Mouse (Mus musculus): Measurements from ENCODE around the gene Prlh. TPM values are rescaled to one million over a fixed set of nuclear protein-coding genes. Genes with fewer than 3 reads are reported as not detected.

Prlh gene
- polyA plus RNA-seq (2015; fragmentation: Nextera tagmentation; extraction: Ambion mirVana), result not detected in 2 replicates

GRCm38 (mm10) chr1:90952808-90953207, at the start of gene Prlh:
Gene Prlh (plus strand): TSS chr1:90953108.

GRCm38 (mm10) chr1:90914948-90915569, 37.8 kb upstream of the Prlh start, which contains the start of gene Mlph:
Gene Mlph (plus strand): TSS chr1:90915085.

DNA sequence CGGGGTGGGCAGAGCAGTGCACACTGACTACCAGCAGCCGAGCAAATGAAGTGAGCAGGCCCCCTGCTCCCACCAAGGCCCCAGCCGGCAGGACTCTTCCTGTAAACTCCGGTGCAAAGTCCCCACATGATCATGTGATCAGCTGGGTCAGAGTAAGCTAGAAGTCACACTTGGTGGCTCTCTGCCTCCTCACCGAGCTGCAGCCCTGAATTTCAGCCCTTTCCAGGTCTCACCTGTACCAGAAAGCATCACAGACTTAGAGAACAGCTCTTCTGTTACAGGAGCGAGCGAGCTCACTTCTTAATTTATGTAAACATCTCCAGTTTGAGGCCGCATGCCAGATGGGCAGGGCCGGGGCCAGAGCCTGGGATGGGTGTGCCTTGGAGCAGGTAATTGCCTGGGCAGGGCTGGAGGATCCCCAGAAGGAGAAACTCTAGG, 16.5 kb downstream of the Prlh start, which contains the start of gene Rab17:
TSS of gene Rab17 (minus strand) at position 315 of the 438 bp plus-strand sequence.

DNA sequence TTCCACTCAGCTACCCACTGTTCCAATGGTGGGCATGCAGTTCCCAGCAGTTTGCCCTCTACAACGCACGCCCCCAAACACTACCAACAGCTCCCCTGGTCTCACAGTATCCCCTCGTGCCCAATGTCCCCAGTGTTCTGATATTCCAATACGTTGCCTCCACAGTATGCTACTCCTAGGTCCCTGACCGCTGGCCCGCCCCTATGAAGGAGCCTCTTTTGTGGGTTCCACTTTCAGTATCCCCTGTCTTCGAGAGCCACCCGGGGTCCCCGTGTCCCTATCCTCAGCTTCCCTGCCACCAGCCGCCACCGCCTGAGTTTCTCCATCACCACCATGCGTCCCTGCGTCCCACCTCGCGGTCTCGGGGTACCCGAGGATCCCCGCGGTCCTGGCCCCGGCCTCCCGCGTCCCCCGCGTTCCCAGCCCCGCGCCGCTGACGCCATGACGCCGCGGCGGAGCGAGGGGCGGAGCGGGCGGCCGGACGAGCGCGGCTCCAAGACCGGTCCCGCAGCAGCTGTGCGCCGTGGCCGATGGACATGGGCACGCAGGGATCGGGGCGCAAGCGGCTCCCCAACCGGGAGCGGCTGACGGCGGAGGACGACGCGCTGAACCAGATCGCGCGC, 45.5 kb downstream of the Prlh start, which contains the start of gene Lrrfip1:
TSS of gene Lrrfip1 (plus strand) at position 470 of the 623 bp plus-strand sequence.

Other genes starting within 250 kb of the Prlh start
- 28.6 and 46.6 TPM in 2 replicates for gene Col6a3, start 109.1 kb upstream of the Prlh start, polyA plus RNA-seq (2015; fragmentation: Nextera tagmentation; extraction: Ambion mirVana)
- 0.10 and 0.13 TPM in 2 replicates for gene Mlph, start 38.0 kb upstream of the Prlh start, polyA plus RNA-seq (2015; fragmentation: Nextera tagmentation; extraction: Ambion mirVana)
- 0.54 and 0.93 TPM in 2 replicates for gene Rab17, start 16.6 kb downstream of the Prlh start, polyA plus RNA-seq (2015; fragmentation: Nextera tagmentation; extraction: Ambion mirVana)
- 19.6 and 27.2 TPM in 2 replicates for gene Lrrfip1, start 45.6 kb downstream of the Prlh start, polyA plus RNA-seq (2015; fragmentation: Nextera tagmentation; extraction: Ambion mirVana)
- 0.39 and 0.44 TPM in 2 replicates for gene Rbm44, start 192.0 kb downstream of the Prlh start, polyA plus RNA-seq (2015; fragmentation: Nextera tagmentation; extraction: Ambion mirVana)
- gene Ramp1, start 226.7 kb downstream of the Prlh start, polyA plus RNA-seq (2015; fragmentation: Nextera tagmentation; extraction: Ambion mirVana), result 12.2 and 16.5 TPM in 2 replicates